Mouse (Mus musculus): ENCODE data around the gene Arid1b.
A peak's percentile ranks its signal among the peaks of the same experiment; 100 is the strongest.
"Not testable (repeated sequence)": the region's sequence is repeated elsewhere in the genome, so short reads cannot be mapped to it uniquely, and the experiment has no call there.

The Arid1b gene

GRCm38 (mm10) chr17:5110981-5111380 lies 116.8 kb downstream of the Arid1b start:
- DNase-seq (ENCODE audit: low read depth, low spot score) = not testable (repeated sequence)

- DNase-seq (ENCODE audit: low read depth, low spot score) = no peak
Measured at GRCm38 (mm10) chr17:5112116-5112515, 118.0 kb downstream of the Arid1b start.

- DNase-seq (ENCODE audit: low read depth, low spot score) = no peak
Measured at GRCm38 (mm10) chr17:5115952-5116351, 121.8 kb downstream of the Arid1b start.

DNA sequence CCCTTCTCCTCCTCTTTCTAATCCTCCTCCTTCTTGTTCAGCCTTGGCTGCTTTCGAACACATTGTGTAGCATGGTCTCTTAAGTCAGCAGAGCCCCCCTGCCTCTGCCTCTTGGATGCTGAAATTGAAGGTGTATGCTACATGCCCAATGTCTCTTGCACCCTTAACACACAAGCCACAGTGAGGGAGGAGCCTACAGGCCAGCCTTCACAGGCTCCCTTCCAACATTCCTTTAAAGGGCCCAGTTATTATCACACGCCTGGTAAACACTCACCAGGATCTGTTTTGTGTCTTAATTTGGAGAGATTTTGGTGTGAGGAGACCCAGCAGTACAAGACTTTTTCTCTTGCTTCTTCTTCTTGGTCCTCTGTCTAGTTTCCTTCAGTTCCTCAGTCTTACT lies 122.9 kb downstream of the Arid1b start:
- DNase-seq (ENCODE audit: low read depth, low spot score) = no peak

DNA sequence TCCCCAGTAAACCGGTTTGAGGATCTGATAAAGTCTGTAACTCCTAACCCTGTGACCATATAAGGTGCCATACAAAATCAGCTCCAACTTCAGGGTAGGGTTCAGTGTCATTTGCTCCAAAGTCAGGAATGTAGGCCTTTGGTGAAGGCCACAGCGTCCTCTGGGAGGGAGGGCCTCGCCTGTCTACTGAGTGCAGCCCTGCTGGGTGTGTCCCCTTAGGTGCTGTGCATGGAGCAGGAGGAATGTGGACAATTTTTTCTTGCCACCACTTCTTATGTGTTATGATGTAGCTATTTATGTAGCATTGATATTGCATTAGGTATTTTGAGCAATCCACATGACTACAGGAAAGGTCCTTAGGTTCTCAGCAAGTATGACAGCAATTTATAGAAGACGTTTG lies 124.0 kb downstream of the Arid1b start:
- DNase-seq (ENCODE audit: low read depth, low spot score) = peak; percentile 41

GRCm38 (mm10) chr17:5124643-5125042 lies 130.5 kb downstream of the Arid1b start:
- DNase-seq (ENCODE audit: low read depth, low spot score) = no peak

GRCm38 (mm10) chr17:5125084-5125855 lies 131.1 kb downstream of the Arid1b start:
- DNase-seq (ENCODE audit: low read depth, low spot score) = peak; percentile 72

GRCm38 (mm10) chr17:5125856-5126806 lies 132.0 kb downstream of the Arid1b start:
- no peak for DNase-seq (ENCODE audit: low read depth, low spot score)

- DNase-seq (ENCODE audit: low read depth, low spot score) = no peak
Measured at GRCm38 (mm10) chr17:5129606-5130005, 135.5 kb downstream of the Arid1b start.

DNA sequence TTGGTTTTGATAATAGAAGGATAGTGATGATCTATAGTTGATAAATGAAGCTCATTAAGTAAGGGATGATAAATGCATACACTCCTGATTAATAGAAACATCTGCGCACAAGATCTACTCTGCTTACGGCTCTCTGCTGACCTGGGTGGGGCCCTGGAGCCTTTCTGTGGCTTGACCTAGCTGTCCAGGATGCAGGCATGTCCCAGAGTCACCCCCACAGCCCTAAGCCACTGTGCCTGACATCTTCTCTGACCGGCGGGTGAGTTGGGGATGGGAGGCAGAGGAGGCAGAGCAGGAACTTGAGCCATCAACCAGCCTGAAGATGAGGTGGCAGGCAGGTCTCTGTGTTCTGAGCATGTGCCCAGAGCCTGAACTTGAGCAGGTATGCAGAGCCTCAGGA lies 136.0 kb downstream of the Arid1b start:
- no peak for DNase-seq (ENCODE audit: low read depth, low spot score)

DNA sequence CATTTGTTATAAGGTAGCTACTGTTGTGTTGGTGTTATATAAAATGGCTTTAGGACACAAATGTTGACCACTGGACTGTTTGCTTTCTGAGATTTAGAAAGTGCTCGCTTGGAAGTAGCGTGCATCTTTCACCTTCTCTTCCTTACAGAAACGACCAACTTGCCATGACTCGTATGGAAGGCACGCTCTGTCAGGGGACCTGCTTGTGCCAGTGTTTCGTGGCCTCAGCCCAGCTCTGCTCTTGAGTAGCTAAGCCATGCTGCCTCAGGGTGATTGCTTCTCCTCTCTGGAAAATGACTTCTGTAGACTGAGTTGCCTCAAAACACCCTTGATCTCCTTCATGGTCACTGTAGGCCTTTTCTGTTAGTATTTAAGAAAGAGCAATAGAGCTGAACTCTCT lies 137.6 kb downstream of the Arid1b start:
- DNase-seq (ENCODE audit: low read depth, low spot score) = no peak

- no peak for DNase-seq (ENCODE audit: low read depth, low spot score)
Measured at GRCm38 (mm10) chr17:5132296-5132986, 138.3 kb downstream of the Arid1b start.

DNA sequence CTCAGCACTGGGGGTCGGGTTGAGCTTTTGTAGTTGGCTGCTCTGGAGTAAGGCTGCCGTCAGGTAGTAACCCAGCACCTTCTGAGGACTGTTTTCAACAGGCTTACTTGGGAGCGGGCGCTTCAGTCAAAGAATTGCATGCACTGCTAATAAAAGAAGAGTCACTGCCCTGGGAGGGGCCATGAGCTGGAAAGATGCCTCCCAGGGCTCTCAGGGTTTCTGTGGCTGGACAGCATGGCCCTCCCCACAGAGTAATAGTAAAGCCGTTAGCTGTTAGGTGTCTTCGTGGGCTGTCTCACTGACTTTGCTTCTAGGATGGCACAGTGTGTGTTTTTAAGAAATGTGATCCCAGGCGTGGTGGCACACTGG lies 138.8 kb downstream of the Arid1b start:
- peak; percentile 28 for DNase-seq (ENCODE audit: low read depth, low spot score)

- no peak for DNase-seq (ENCODE audit: low read depth, low spot score)
Measured at GRCm38 (mm10) chr17:5133831-5134230, 139.7 kb downstream of the Arid1b start.

DNA sequence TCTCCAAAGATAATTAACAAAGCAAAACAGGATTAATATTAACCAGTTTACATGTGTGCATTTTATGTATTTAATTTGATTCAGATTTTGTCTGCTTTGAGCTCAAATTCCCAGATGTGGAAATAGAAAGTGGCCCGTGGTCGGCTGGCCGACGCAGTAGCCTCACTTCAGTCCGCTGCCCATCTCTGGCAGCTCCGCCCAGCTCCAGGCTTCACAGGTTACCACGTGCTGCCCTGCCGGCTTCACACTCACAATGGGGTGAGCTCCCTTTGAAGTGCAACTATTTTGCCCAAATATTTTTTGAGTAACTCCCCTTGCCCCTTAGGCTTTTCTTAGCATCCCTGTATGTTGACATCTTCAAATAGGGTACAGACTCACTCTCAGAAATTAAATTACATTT lies 140.1 kb downstream of the Arid1b start:
- no peak for DNase-seq (ENCODE audit: low read depth, low spot score)

DNA sequence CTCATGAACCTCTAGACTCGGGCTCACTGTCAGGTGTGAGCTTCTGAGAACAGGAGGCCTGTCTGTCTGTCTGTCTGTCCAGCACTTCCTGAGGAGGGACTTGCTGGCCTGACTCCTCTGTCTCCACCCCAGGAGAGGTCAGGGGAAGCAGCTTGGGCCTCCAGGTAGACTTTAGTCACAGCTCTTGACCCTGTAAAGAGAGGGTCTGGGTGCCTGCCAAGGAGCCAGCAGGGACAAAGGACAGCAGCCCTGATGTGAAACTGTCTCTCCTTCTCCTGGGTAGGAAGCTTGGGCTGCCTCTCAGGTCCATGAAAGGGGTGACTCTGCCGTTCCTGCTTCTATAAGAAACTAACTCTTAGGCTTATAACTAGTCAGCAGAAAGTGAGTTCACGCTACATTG lies 143.8 kb downstream of the Arid1b start:
- no peak for DNase-seq (ENCODE audit: low read depth, low spot score)

- DNase-seq (ENCODE audit: low read depth, low spot score) = peak; percentile 84
Measured at GRCm38 (mm10) chr17:5138641-5139205, 144.6 kb downstream of the Arid1b start.

GRCm38 (mm10) chr17:5139553-5139952 lies 145.4 kb downstream of the Arid1b start:
- no peak for DNase-seq (ENCODE audit: low read depth, low spot score)

DNA sequence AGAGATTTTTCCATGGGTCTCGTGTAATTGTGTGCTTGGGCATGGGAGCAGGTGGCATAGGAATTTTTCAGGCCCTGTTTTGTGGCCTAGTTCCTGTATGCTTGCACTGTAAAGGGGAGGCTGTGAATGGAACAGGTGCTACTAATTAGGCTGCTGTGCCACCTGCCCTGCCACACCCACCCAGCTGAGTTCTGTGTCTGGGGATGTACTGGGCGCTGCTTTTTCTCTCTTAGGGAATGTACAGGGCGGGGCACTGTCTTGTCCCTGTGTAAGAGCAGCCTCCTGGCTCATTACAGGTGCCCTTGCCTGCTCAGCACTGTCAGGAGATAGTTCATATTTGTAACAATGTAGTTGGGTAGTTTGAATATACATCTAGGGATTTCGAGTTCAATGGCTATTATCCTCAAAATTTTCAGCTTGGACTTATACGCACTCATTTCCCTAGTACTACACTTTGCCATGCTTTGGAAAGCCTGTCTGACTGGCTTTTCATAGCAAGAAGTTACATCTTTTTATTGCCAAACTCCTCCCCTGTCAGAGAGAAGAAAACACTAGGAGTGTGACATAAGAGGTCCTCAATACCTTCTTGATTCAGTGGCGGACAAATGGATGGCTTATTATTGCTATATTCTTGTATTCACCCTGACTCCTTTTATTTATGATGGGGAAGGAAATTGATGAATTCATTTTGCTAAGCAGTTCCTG lies 149.8 kb downstream of the Arid1b start:
- DNase-seq (ENCODE audit: low read depth, low spot score) = no peak

- DNase-seq (ENCODE audit: low read depth, low spot score) = peak; percentile 38
Measured at GRCm38 (mm10) chr17:5150660-5151063, 156.5 kb downstream of the Arid1b start.

GRCm38 (mm10) chr17:5151852-5152251 lies 157.7 kb downstream of the Arid1b start:
- no peak for DNase-seq (ENCODE audit: low read depth, low spot score)
